Mouse (Mus musculus) frontal cortex, adult (tissue): ENCODE measurements around the gene Cc2d2b.

ENCODE experiments used
- ATAC-seq: cut with Nextera tagmentation; 2 replicates; pipeline ENCODE4 v1.9.2; 2017; ENCODE audit warnings: mild to moderate bottlenecking, moderate library complexity, mixed read lengths; ENCODE audit not compliant: low TSS enrichment

The Cc2d2b gene

GRCm38 (mm10) chr19:40760071-40760470 lies 11.5 kb downstream of the Cc2d2b start:
- no peak for ATAC-seq

GRCm38 (mm10) chr19:40762023-40762759 lies 13.6 kb downstream of the Cc2d2b start:
- ATAC-seq: peak; percentile 91

GRCm38 (mm10) chr19:40767189-40767588 lies 18.6 kb downstream of the Cc2d2b start:
- no peak for ATAC-seq

GRCm38 (mm10) chr19:40769341-40769770 lies 20.8 kb downstream of the Cc2d2b start:
- no peak for ATAC-seq

GRCm38 (mm10) chr19:40788004-40788714 lies 39.6 kb downstream of the Cc2d2b start:
- no peak for ATAC-seq

GRCm38 (mm10) chr19:40788715-40789084 lies 40.1 kb downstream of the Cc2d2b start:
- ATAC-seq: no peak

- no peak for ATAC-seq
Observed at GRCm38 (mm10) chr19:40805176-40805737, 56.7 kb downstream of the Cc2d2b start.

GRCm38 (mm10) chr19:40809858-40810257 lies 61.3 kb downstream of the Cc2d2b start:
- no peak for ATAC-seq

GRCm38 (mm10) chr19:40811840-40812239 lies 63.3 kb downstream of the Cc2d2b start:
- no peak for ATAC-seq

GRCm38 (mm10) chr19:40812778-40813177 lies 64.2 kb downstream of the Cc2d2b start:
- ATAC-seq: no peak

GRCm38 (mm10) chr19:40813385-40813784 lies 64.8 kb downstream of the Cc2d2b start:
- no peak for ATAC-seq

- ATAC-seq: no peak
Observed at GRCm38 (mm10) chr19:40815645-40816183, 67.2 kb downstream of the Cc2d2b start.

- ATAC-seq: no peak
Observed at GRCm38 (mm10) chr19:40817901-40818532, 69.5 kb downstream of the Cc2d2b start.

GRCm38 (mm10) chr19:40818764-40819163 lies 70.2 kb downstream of the Cc2d2b start:
- ATAC-seq: no peak

GRCm38 (mm10) chr19:40821306-40821825 lies 72.8 kb downstream of the Cc2d2b start:
- no peak for ATAC-seq

GRCm38 (mm10) chr19:40825636-40826035 lies 77.1 kb downstream of the Cc2d2b start:
- no peak for ATAC-seq

- no peak for ATAC-seq
Observed at GRCm38 (mm10) chr19:40826735-40827134, 78.2 kb downstream of the Cc2d2b start.

GRCm38 (mm10) chr19:40830198-40830597 lies 81.6 kb downstream of the Cc2d2b start:
- no peak for ATAC-seq

GRCm38 (mm10) chr19:40830703-40831415 lies 82.3 kb downstream of the Cc2d2b start, which contains the start of gene Ccnj:
TSS of gene Ccnj (plus strand) at chr19:40831279.
- ATAC-seq: peak; percentile 99

- peak; percentile 65; the same call in 1 of the 2 replicates for ATAC-seq
Observed at GRCm38 (mm10) chr19:40831416-40832201, 83.1 kb downstream of the Cc2d2b start.
